Mouse (Mus musculus): ENCODE measurements around the gene Pdss2.

GRCm38 (mm10) chr10:43175156-43175601 is 46.1 kb upstream of the Pdss2 start:
- no peak for TF ChIP-seq CTCF (IDR thresholded peaks at IDR 0.05; ENCODE audit: low read depth, low read length)
- no peak for TF ChIP-seq POLR2A (IDR thresholded peaks at IDR 0.05; ENCODE audit: extremely low read depth, insufficient read depth, low read length)

Measured in liver, adult 2 months (tissue).